Mouse (Mus musculus) forebrain, postnatal 0 days (tissue): ENCODE measurements around the gene Setd7. TPM values are rescaled to one million over a fixed set of nuclear protein-coding genes. Genes with fewer than 3 reads are reported as not detected.

ENCODE experiments used
- ATAC-seq: fragments of 200-750 bp; cut with Nextera tagmentation; 2 replicates; pipeline ENCODE4 v1.8.0; 2017; ENCODE audit warnings: mild to moderate bottlenecking, moderate library complexity
- DNase-seq: peaks from one replicate; pipeline ENCODE4 v3.0.0-alpha.2; 2015
- H3K27ac ChIP-seq: fragments of 300-500 bp; sonication (generic); 2 replicates; pipeline ENCODE4 v1.5.1; 2014; ENCODE audit warnings: low read depth, mild to moderate bottlenecking, antibody characterized with exemption, low read length, moderate library complexity, mixed read lengths
- H3K27me3 ChIP-seq: fragments of 300-500 bp; sonication (generic); 2 replicates; pipeline ENCODE4 v1.6.1; 2014; ENCODE audit warnings: mild to moderate bottlenecking, low read length, mixed read lengths; ENCODE audit not compliant: insufficient read depth
- H3K36me3 ChIP-seq: fragments of 300-500 bp; sonication (generic); 2 replicates; pipeline ENCODE4 v1.6.1; 2014; ENCODE audit warnings: mild to moderate bottlenecking, moderate library complexity; ENCODE audit not compliant: insufficient read depth
- H3K4me1 ChIP-seq: fragments of 300-500 bp; sonication (generic); 2 replicates; pipeline ENCODE4 v1.6.1; 2014; ENCODE audit warnings: antibody characterized with exemption; ENCODE audit not compliant: insufficient read depth
- H3K4me2 ChIP-seq: fragments of 300-500 bp; sonication (generic); 2 replicates; pipeline ENCODE4 v1.6.1; 2014; ENCODE audit warnings: low read depth, mild to moderate bottlenecking, moderate library complexity
- H3K4me3 ChIP-seq: fragments of 300-500 bp; sonication (generic); 2 replicates; pipeline ENCODE4 v1.5.1; 2014; ENCODE audit warnings: low read depth, low read length, mixed read lengths
- H3K9ac ChIP-seq: fragments of 300-500 bp; sonication (generic); 2 replicates; pipeline ENCODE4 v1.6.1; 2014; ENCODE audit warnings: mild to moderate bottlenecking
- H3K9me3 ChIP-seq: fragments of 300-500 bp; sonication (generic); 2 replicates; pipeline ENCODE4 v1.6.1; 2016; ENCODE audit warnings: low read length
- CTCF ChIP-seq: sonication (generic); IDR thresholded peaks from 2 replicates; pipeline ENCODE4 v1.5.1; 2016; ENCODE audit warnings: antibody characterized with exemption, control low read depth, low read depth
- WGBS: fragments of 180-500 bp; shearing (Covaris S2); extraction: QIAGEN DNeasy Blood & Tissue Kit; methylation state at CpG from one replicate; pipeline ENCODE4 v1.1.7; 2014; 5-methylcytosine and 5-hydroxymethylcytosine counted together
- polyA plus RNA-seq: library from polyadenylated mRNA; unstranded; fragments of >200 nt; fragmentation: Nextera tagmentation; extraction: Ambion mirVana; gene quantifications from 2 replicates; pipeline ENCODE4 v1.2.1, GENCODE M21; 2015
- total RNA-seq: library from RNA; depleted of rRNA; stranded (reverse); fragments of >200 nt; gene quantifications from 2 replicates; pipeline ENCODE4 v1.2.3, GENCODE M21; 2014

Gene Setd7
- total and polyA plus RNA-seq, 2 experiments from 2014 or later, result 2.1 to 22.8 TPM

DNA sequence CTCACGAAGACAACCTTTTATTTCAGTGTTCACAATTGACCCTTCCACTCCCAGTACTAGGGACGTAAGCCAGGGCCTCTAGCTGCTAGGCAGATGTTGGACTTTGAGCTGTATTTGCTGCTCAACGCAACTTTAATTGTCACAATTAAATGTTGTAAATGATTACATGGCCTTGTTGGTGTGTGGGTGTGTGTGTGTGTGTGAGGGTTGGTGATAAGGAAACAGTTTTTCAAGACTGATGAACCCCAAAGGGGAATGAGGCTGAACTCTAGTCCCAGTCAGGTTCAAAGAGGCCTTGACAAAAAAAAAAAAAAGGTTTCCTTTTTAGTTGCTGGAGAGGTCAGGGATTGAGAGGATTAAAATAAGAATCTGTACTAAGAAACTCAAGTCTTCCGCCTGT lies 43.2 kb downstream of the Setd7 start:
- no peaks in the 10 kb centered on the region for H3K4me1 ChIP-seq
- H3K27ac ChIP-seq, result no peak overlapping the region
- peaks cover 31% of the 10 kb centered on the region for H3K36me3 ChIP-seq
- no peak for ATAC-seq
- H3K9me3 ChIP-seq, result no peaks in the 10 kb centered on the region
- no peak overlapping the region for H3K4me2 ChIP-seq
- TF ChIP-seq CTCF, result no peak
- no peak overlapping the region for H3K9ac ChIP-seq
- H3K27me3 ChIP-seq, result no peaks in the 10 kb centered on the region
- DNase-seq, result no peak
- 72% methylated on average over 4 of the region's 4 CpGs for WGBS
- H3K4me3 ChIP-seq, result no peak overlapping the region

- DNase-seq, result no peak
- no peak overlapping the region for H3K4me2 ChIP-seq
- no peaks in the 10 kb centered on the region for H3K9me3 ChIP-seq
- H3K9ac ChIP-seq, result no peak overlapping the region
- H3K4me3 ChIP-seq, result no peak overlapping the region
- no peaks in the 10 kb centered on the region for H3K27me3 ChIP-seq
- no peaks in the 10 kb centered on the region for H3K36me3 ChIP-seq
- H3K27ac ChIP-seq, result no peak overlapping the region
- no peak for ATAC-seq
- TF ChIP-seq CTCF, result no peak
- 90% methylated on average over 5 of the region's 5 CpGs for WGBS
- no peaks in the 10 kb centered on the region for H3K4me1 ChIP-seq
Observed at GRCm38 (mm10) chr3:51511983-51512382, 48.7 kb downstream of the Setd7 start.

DNA sequence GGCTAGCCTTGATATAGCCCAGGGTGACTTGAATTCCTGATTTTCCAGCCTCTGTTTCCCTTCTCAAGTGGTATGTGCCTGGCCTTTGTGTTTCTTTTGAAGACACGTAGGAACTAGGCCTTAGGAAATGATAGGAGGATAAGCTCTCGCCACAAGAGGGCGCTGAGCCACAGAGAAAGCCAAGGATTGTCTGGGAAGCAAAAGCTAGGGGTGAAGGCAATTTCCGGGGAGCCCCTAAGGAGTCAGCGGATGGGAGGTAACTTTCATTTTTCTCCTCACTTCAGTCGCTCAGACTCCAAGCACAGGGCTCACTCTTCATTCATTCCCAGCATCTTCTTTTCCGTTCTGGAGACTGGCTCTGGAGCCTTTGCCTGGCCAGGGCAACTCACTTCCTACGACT lies 49.8 kb downstream of the Setd7 start:
- H3K27ac ChIP-seq, result no peak overlapping the region
- no peaks in the 10 kb centered on the region for H3K36me3 ChIP-seq
- DNase-seq (peak; percentile 81), ATAC-seq (peak; percentile 53)
- no peaks in the 10 kb centered on the region for H3K27me3 ChIP-seq
- no peaks in the 10 kb centered on the region for H3K4me1 ChIP-seq
- no peak overlapping the region for H3K4me2 ChIP-seq
- H3K9me3 ChIP-seq, result no peaks in the 10 kb centered on the region
- TF ChIP-seq CTCF, result peak; percentile 77
- H3K4me3 ChIP-seq, result no peak overlapping the region
- H3K9ac ChIP-seq, result no peak overlapping the region
- WGBS, result 32% methylated on average over 8 of the region's 8 CpGs

- TF ChIP-seq CTCF, result no peak
- no peak overlapping the region for H3K4me3 ChIP-seq
- H3K27ac ChIP-seq, result no peak overlapping the region
- 77% methylated on average over 19 of the region's 19 CpGs for WGBS
- no peaks in the 10 kb centered on the region for H3K4me1 ChIP-seq
- H3K4me2 ChIP-seq, result no peak overlapping the region
- H3K27me3 ChIP-seq, result no peaks in the 10 kb centered on the region
- DNase-seq (no peak), ATAC-seq (no peak)
- no peaks in the 10 kb centered on the region for H3K9me3 ChIP-seq
- no peak overlapping the region for H3K9ac ChIP-seq
- H3K36me3 ChIP-seq, result no peaks in the 10 kb centered on the region
Observed at GRCm38 (mm10) chr3:51505465-51505864, 55.2 kb downstream of the Setd7 start.

DNA sequence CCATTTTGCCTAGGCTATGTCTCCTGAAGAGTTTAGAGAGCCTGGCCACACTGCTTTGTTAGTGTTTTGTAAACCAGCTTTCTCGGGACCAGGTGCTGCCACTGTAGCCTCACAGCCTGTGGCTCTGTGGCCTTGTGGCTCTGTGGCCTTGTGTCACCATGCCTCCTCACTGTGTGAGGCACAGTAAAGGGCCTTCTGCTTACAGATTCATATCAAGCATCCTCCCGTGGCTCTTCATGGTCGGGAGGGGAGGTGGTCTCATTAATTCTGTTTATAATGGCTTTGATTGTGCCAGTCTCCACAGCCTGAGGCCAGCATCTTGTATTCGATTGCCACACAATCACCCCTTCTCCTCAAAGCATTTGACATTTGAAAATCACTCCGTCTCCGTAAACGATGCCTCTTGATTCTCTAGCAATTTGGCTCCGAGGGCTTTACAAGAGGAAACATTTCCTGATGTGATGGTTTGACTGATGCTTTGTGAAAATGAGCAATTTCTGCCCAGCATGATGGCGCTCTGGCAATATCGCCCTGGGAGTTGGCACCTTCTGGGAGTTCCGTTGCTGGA lies 56.2 kb downstream of the Setd7 start:
- H3K36me3 ChIP-seq, result no peaks in the 10 kb centered on the region
- peak overlapping the region; percentile 15; the same call in 1 of the 2 replicates for H3K27ac ChIP-seq
- H3K9me3 ChIP-seq, result no peaks in the 10 kb centered on the region
- no peak for DNase-seq
- no peak overlapping the region for H3K9ac ChIP-seq
- WGBS, result 25% methylated on average over 11 of the region's 11 CpGs
- H3K27me3 ChIP-seq, result no peaks in the 10 kb centered on the region
- no peak overlapping the region for H3K4me2 ChIP-seq
- no peak for TF ChIP-seq CTCF
- H3K4me1 ChIP-seq, result no peaks in the 10 kb centered on the region
- H3K4me3 ChIP-seq, result no peak overlapping the region
- no peak; the same call in 1 of the 2 replicates for ATAC-seq

DNA sequence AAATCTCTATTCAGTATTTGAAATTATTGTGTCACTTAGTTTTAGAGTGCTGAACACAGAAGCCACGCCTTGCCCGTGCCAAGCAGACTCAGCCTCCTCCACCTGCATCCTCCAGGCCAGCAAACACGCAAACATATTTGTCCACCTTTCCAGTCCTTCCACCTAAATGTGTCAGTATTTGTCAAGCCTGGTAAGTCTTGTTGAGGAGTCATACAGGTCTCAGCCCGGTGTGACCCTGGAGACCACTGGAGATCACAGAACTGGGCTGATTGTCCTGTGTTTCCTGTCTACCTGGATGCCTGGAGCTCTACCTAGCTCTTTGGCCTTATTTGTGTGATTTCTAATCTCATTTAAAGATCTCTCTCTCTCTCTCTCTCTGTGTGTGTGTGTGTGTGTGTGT lies 60.8 kb downstream of the Setd7 start:
- Histone ChIP-seq H3K36me3 (no peaks in the 10 kb centered on the region), H3K4me1 (no peaks in the 10 kb centered on the region), H3K27me3 (no peaks in the 10 kb centered on the region), H3K9ac (no peak overlapping the region), H3K4me3 (no peak overlapping the region), H3K27ac (no peak overlapping the region), H3K9me3 (no peaks in the 10 kb centered on the region), H3K4me2 (no peak overlapping the region)
- DNase-seq, result no peak
- no peak for ATAC-seq
- no peak for TF ChIP-seq CTCF
- 97% methylated on average over 4 of the region's 4 CpGs for WGBS

DNA sequence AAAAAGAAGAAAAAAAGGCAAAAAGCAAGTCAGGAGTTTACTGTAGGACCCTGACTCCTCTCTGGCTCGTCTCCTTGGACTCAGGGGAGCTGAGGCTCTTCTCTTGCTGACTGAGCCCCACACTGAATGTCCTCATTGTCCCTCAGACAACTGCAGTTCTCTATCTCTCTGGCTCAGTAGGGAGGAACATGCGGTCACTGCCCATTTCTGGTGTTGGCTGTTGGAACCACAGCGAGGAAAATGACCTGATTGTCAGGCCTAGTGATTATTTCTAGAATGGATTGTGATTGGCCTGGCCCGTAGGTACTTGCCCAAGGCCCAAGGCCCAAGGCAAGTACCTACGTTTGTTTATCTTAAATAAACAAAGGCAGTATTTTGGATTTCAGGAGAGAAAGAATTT lies 62.0 kb downstream of the Setd7 start:
- Histone ChIP-seq H3K9me3 (no peaks in the 10 kb centered on the region), H3K4me3 (no peak overlapping the region), H3K4me1 (no peaks in the 10 kb centered on the region), H3K36me3 (peaks cover 6% of the 10 kb centered on the region; the same call in 1 of the 2 replicates), H3K27me3 (no peaks in the 10 kb centered on the region), H3K4me2 (no peak overlapping the region), H3K9ac (no peak overlapping the region), H3K27ac (no peak overlapping the region)
- DNase-seq (no peak), ATAC-seq (no peak)
- TF ChIP-seq CTCF, result no peak
- WGBS, result 83% methylated on average over 5 of the region's 5 CpGs
